Mouse (Mus musculus): ENCODE measurements around the gene Kcnj2. TPM values are rescaled to one million over a fixed set of nuclear protein-coding genes. Genes with fewer than 3 reads are reported as not detected.

The Kcnj2 gene
- polyA plus RNA-seq, 2 experiments: 0.89 to 5.2 TPM

- Histone ChIP-seq H3K27me3 (ENCODE audit: control insufficient read depth, insufficient read depth, low read length) (no peaks in the 10 kb centered on the region), H3K4me2 (replicated peaks; ENCODE audit: low read depth, low read length, severe bottlenecking) (no peak overlapping the region), H3K36me3 (ENCODE audit: control insufficient read depth, insufficient read depth, low read length) (no peaks in the 10 kb centered on the region), H3K4me3 (replicated peaks; ENCODE audit: low read length) (no peak overlapping the region), H3K4me1 (ENCODE audit: control insufficient read depth, insufficient read depth, low read length) (no peaks in the 10 kb centered on the region), H3K9me3 (ENCODE audit: control insufficient read depth, low read length) (no peaks in the 10 kb centered on the region), H3K27ac (replicated peaks; ENCODE audit: low read depth, low read length) (no peak overlapping the region), H3K9ac (ENCODE audit: low read depth, low read length, severe bottlenecking) (no peak overlapping the region)
- TF ChIP-seq POLR2A (IDR thresholded peaks at IDR 0.05; ENCODE audit: borderline replicate concordance, extremely low read depth, insufficient read depth, insufficient read length): no peak
- 83% methylated on average over 9 of the region's 9 CpGs for WGBS
- DNase-seq (ENCODE audit: low spot score) (no peak), ATAC-seq (ENCODE audit: low FRiP score, low read depth) (no peak)
Observed at GRCm38 (mm10) chr11:111101620-111102176, 35.7 kb downstream of the Kcnj2 start.

DNA sequence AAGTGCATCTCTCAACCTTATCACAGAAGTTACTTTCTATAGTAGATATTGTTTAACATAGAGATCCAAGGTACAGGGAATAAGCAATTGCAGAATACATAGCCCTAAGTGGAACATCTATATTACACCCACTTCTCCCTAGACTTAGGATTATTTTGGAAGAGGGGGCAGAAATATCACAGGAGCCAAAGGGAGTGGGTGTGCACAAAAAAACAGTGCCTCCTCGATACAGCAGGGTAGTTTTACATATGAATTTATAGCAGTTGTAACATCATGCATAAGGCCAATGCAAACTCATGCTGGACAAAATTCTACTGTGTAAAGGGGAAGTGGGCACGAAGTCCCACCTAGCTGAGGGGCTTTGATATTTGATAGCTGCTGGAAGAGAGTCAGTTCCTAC lies 38.5 kb downstream of the Kcnj2 start:
- no peak for ATAC-seq (ENCODE audit: low FRiP score, low read depth)
- 52% methylated on average over 2 of the region's 2 CpGs for WGBS
- H3K4me3 ChIP-seq (replicated peaks; ENCODE audit: low read length): no peak overlapping the region
- H3K9me3 ChIP-seq (ENCODE audit: control insufficient read depth, low read length): no peaks in the 10 kb centered on the region
- H3K36me3 ChIP-seq (ENCODE audit: control insufficient read depth, insufficient read depth, low read length): no peaks in the 10 kb centered on the region
- TF ChIP-seq POLR2A (IDR thresholded peaks at IDR 0.05; ENCODE audit: borderline replicate concordance, extremely low read depth, insufficient read depth, insufficient read length): no peak
- H3K27ac ChIP-seq (replicated peaks; ENCODE audit: low read depth, low read length): no peak overlapping the region
- H3K4me1 ChIP-seq (ENCODE audit: control insufficient read depth, insufficient read depth, low read length): no peaks in the 10 kb centered on the region
- H3K27me3 ChIP-seq (ENCODE audit: control insufficient read depth, insufficient read depth, low read length): no peaks in the 10 kb centered on the region
- H3K4me2 ChIP-seq (replicated peaks; ENCODE audit: low read depth, low read length, severe bottlenecking): no peak overlapping the region
- H3K9ac ChIP-seq (ENCODE audit: low read depth, low read length, severe bottlenecking): no peak overlapping the region
- no peak for DNase-seq (ENCODE audit: low spot score)

- H3K4me2 ChIP-seq (replicated peaks; ENCODE audit: low read depth, low read length, severe bottlenecking): no peak overlapping the region
- DNase-seq (ENCODE audit: low spot score) (no peak), ATAC-seq (ENCODE audit: low FRiP score, low read depth) (no peak)
- TF ChIP-seq POLR2A (IDR thresholded peaks at IDR 0.05; ENCODE audit: borderline replicate concordance, extremely low read depth, insufficient read depth, insufficient read length): no peak
- H3K9me3 ChIP-seq (ENCODE audit: control insufficient read depth, low read length): no peaks in the 10 kb centered on the region
- H3K36me3 ChIP-seq (ENCODE audit: control insufficient read depth, insufficient read depth, low read length): no peaks in the 10 kb centered on the region
- H3K9ac ChIP-seq (ENCODE audit: low read depth, low read length, severe bottlenecking): no peak overlapping the region
- no peaks in the 10 kb centered on the region for H3K4me1 ChIP-seq (ENCODE audit: control insufficient read depth, insufficient read depth, low read length)
- H3K27me3 ChIP-seq (ENCODE audit: control insufficient read depth, insufficient read depth, low read length): no peaks in the 10 kb centered on the region
- WGBS: 33% methylated on average over 9 of the region's 9 CpGs
- H3K27ac ChIP-seq (replicated peaks; ENCODE audit: low read depth, low read length): no peak overlapping the region
- no peak overlapping the region for H3K4me3 ChIP-seq (replicated peaks; ENCODE audit: low read length)
Observed at GRCm38 (mm10) chr11:111108130-111108529, 42.2 kb downstream of the Kcnj2 start.

DNA sequence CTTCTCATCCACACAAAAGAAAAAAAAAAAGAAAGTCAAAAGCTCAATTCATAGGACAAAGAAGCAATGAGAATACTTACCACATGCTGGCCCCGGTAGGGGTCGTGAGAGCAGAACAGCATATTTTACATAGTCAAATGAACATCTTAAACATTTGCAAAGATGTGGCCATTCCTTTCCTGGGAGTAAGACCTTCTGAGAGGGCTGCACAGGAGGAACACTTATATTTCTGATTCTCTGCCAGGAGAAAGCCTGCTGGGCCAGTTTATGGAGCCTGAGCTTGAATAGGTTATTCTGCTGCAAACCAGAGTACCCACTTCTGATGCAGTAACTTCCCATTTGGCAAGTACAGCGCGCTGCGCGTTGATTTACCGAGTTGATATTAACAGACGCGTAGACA lies 55.5 kb downstream of the Kcnj2 start:
- TF ChIP-seq POLR2A (IDR thresholded peaks at IDR 0.05; ENCODE audit: borderline replicate concordance, extremely low read depth, insufficient read depth, insufficient read length): no peak
- 73% methylated on average over 9 of the region's 9 CpGs for WGBS
- DNase-seq (ENCODE audit: low spot score) (no peak), ATAC-seq (ENCODE audit: low FRiP score, low read depth) (no peak)
- 0 out of 2 replicates have a peak, but pooled peaks cover 3% of the 10 kb centered on the region for H3K4me1 ChIP-seq (ENCODE audit: control insufficient read depth, insufficient read depth, low read length)
- H3K9me3 ChIP-seq (ENCODE audit: control insufficient read depth, low read length): no peaks in the 10 kb centered on the region
- H3K9ac ChIP-seq (ENCODE audit: low read depth, low read length, severe bottlenecking): no peak overlapping the region
- no peak overlapping the region for H3K4me2 ChIP-seq (replicated peaks; ENCODE audit: low read depth, low read length, severe bottlenecking)
- H3K27me3 ChIP-seq (ENCODE audit: control insufficient read depth, insufficient read depth, low read length): no peaks in the 10 kb centered on the region
- H3K4me3 ChIP-seq (replicated peaks; ENCODE audit: low read length): no peak overlapping the region
- no peaks in the 10 kb centered on the region for H3K36me3 ChIP-seq (ENCODE audit: control insufficient read depth, insufficient read depth, low read length)
- H3K27ac ChIP-seq (replicated peaks; ENCODE audit: low read depth, low read length): no peak overlapping the region

- DNase-seq (ENCODE audit: low spot score) (no peak), ATAC-seq (ENCODE audit: low FRiP score, low read depth) (no peak)
- TF ChIP-seq POLR2A (IDR thresholded peaks at IDR 0.05; ENCODE audit: borderline replicate concordance, extremely low read depth, insufficient read depth, insufficient read length): no peak
- Histone ChIP-seq H3K36me3 (ENCODE audit: control insufficient read depth, insufficient read depth, low read length) (no peaks in the 10 kb centered on the region), H3K9me3 (ENCODE audit: control insufficient read depth, low read length) (no peaks in the 10 kb centered on the region), H3K27me3 (ENCODE audit: control insufficient read depth, insufficient read depth, low read length) (no peaks in the 10 kb centered on the region), H3K27ac (replicated peaks; ENCODE audit: low read depth, low read length) (no peak overlapping the region), H3K4me2 (replicated peaks; ENCODE audit: low read depth, low read length, severe bottlenecking) (no peak overlapping the region), H3K9ac (ENCODE audit: low read depth, low read length, severe bottlenecking) (no peak overlapping the region), H3K4me1 (ENCODE audit: control insufficient read depth, insufficient read depth, low read length) (0 out of 2 replicates have a peak, but pooled peaks cover 3% of the 10 kb centered on the region), H3K4me3 (replicated peaks; ENCODE audit: low read length) (no peak overlapping the region)
- 65% methylated on average over 4 of the region's 4 CpGs for WGBS
Observed at GRCm38 (mm10) chr11:111123324-111123723, 57.4 kb downstream of the Kcnj2 start.

All from limb, embryonic 14.5 days (tissue).